In the genomic region with DNA sequence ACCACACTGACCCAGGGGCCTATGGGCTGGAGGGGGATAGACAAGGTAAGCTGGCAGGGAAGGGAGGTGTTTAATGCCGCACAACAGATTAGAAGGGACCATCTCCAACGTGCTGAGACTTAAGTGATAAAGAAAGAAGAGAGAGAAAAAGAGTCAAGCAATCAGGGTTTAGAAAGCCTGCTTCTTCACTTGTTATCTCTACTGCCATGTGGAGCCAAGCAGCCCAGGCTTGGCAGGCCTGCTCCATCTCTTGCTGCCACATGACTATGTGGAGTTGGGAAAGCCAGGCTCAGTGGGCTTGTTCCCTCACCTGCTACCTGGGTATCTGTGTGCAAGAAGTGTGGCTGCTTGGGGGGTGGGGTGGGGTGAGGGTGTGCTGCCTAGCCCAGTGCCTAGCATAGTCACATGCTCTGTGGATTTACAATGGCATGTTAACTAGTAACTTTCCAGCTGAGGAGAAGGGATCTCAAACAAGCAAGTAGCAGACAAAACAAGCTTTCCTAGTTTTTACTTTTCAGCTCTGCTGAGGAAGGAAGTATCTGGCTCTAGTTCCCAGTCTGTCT, we compare ENCODE assay signal across 13 mouse cellular contexts.
"Had no signal": no experiment of that assay in that cellular context is flagged by ENCODE, and none has a peak within 500 bp of the region (broad histone marks: within the 10 kb centered on the region; RNA-seq: fewer than 3 reads in every experiment).

No protein-coding gene starts in this region.

- DNase-seq: left cerebral cortex, postnatal 4 days; lung, adult 18-20 months; midbrain, embryonic 14.5 days; retina, postnatal 1 day; thymus, adult 2 months; thymus, postnatal 25 days had no signal

- H3K4me3 ChIP-seq: kidney, embryonic 15.5 days; limb, embryonic 13.5 days; midbrain, embryonic 10.5 days; neural tube, embryonic 13.5 days; stomach, embryonic 15.5 days had no signal

- H3K27ac ChIP-seq: kidney, embryonic 15.5 days; limb, embryonic 13.5 days; midbrain, embryonic 10.5 days; neural tube, embryonic 13.5 days; stomach, embryonic 15.5 days had no signal

- H3K9me3 ChIP-seq: kidney, embryonic 15.5 days; limb, embryonic 13.5 days; midbrain, embryonic 10.5 days; neural tube, embryonic 13.5 days; stomach, embryonic 15.5 days had no signal

- H3K4me1 ChIP-seq: kidney, embryonic 15.5 days; limb, embryonic 13.5 days; midbrain, embryonic 10.5 days; neural tube, embryonic 13.5 days; stomach, embryonic 15.5 days had no signal

- H3K4me2 ChIP-seq: kidney, embryonic 15.5 days; limb, embryonic 13.5 days; neural tube, embryonic 13.5 days; stomach, embryonic 15.5 days had no signal

- ATAC-seq: hindbrain, embryonic 16.5 days; inflammation-experienced regulatory T-cells, adult 6 months had no signal

- H3K9ac ChIP-seq: kidney, embryonic 15.5 days; limb, embryonic 13.5 days; neural tube, embryonic 13.5 days; stomach, embryonic 15.5 days had no signal

- H3K27me3 ChIP-seq: kidney, embryonic 15.5 days; limb, embryonic 13.5 days; neural tube, embryonic 13.5 days; stomach, embryonic 15.5 days had no signal

- H3K36me3 ChIP-seq: kidney, embryonic 15.5 days; limb, embryonic 13.5 days; midbrain, embryonic 10.5 days; neural tube, embryonic 13.5 days; stomach, embryonic 15.5 days had no signal
